In the genomic region with DNA sequence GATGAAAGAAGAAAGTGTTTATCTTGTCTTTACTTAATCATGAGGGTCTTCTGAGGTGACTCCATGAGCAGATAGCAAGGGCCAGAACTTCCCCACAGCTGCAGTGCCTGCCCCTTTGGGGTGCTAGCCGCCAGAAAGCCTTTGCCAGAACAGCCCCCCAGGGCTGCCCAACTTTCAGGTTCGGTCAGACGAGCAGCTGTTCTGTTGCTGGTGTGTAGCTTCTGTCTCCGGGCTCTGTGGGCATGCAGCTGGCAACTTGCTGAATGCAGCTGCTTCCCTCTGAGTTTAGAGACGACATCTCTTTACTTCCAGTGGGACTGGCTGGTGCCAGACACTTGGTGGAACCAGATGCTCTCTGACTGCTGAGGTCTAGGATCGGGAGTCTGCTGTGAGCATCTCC, we compare ENCODE assay signal across 17 mouse cellular contexts. TPM values are rescaled to one million over a fixed set of nuclear protein-coding genes. Genes with fewer than 3 reads are reported as not detected.
A peak's percentile ranks its signal among the peaks of the same experiment; 100 is the strongest.
DNase-seq lines count a peak whose midpoint lies in the region; ATAC-seq and TF ChIP-seq lines count a peak whose summit lies in the region.
"Had no signal": no experiment of that assay in that cellular context is flagged by ENCODE, and none has a peak within 500 bp of the region (broad histone marks: within the 10 kb centered on the region; RNA-seq: fewer than 3 reads in every experiment).

No protein-coding gene starts in this region.

- H3K9me3 ChIP-seq in heart, embryonic 10.5 days, result no peaks in the 10 kb centered on the region
- H3K9me3 ChIP-seq in limb, embryonic 14.5 days (ENCODE audit: control insufficient read depth, low read length), result no peaks in the 10 kb centered on the region
- H3K9me3 ChIP-seq: liver, embryonic 13.5 days; midbrain, embryonic 13.5 days had no signal

- no peak overlapping the region for H3K9ac ChIP-seq in limb, embryonic 14.5 days (ENCODE audit: low read depth, low read length, severe bottlenecking)
- H3K9ac ChIP-seq: liver, embryonic 13.5 days; midbrain, embryonic 13.5 days had no signal

- H3K4me2 ChIP-seq in limb, embryonic 14.5 days (replicated peaks; ENCODE audit: low read depth, low read length, severe bottlenecking), result no peak overlapping the region
- H3K4me2 ChIP-seq: liver, embryonic 13.5 days; midbrain, embryonic 13.5 days had no signal

- peak overlapping the region; percentile 85 for H3K27ac ChIP-seq in heart, embryonic 10.5 days
- no peak overlapping the region for H3K27ac ChIP-seq in limb, embryonic 14.5 days (replicated peaks; ENCODE audit: low read depth, low read length)
- H3K27ac ChIP-seq: liver, embryonic 13.5 days; midbrain, embryonic 13.5 days had no signal

- DNase-seq in heart, embryonic 10.5 days (ENCODE audit: low spot score), result no peak
- no peak for DNase-seq in heart, postnatal 25 days (ENCODE audit: low spot score)
- peak; percentile 38 for DNase-seq in testis, postnatal 10 days (ENCODE audit: low spot score)
- DNase-seq in testis, postnatal 14 days (ENCODE audit: low spot score), result no peak
- peak; percentile 30 for DNase-seq in limb, embryonic 14.5 days (ENCODE audit: low spot score)
- DNase-seq in thymus, postnatal 4 days, result peak; percentile 58
- DNase-seq in left cerebral cortex, postnatal 14 days (ENCODE audit: low spot score in 2 of 2), result no peak
- DNase-seq: adrenal gland, postnatal 10 days; cerebellum, adult 9-10 months; heart, adult 18-20 months; heart, postnatal 10 days; kidney, adult 18-20 months; liver, embryonic 13.5 days; right cerebral cortex, postnatal 25 days had no signal

- ATAC-seq in limb, embryonic 14.5 days (ENCODE audit: low FRiP score, low read depth), result 0 out of 2 replicates have a peak, but pooled peaks have one; percentile 21
- ATAC-seq: CD4-positive, CD25-positive, alpha-beta regulatory T cell, adult 4 months; hindbrain, embryonic 16.5 days; midbrain, embryonic 13.5 days had no signal

- H3K27me3 ChIP-seq in heart, embryonic 10.5 days (ENCODE audit: insufficient read depth, poor library complexity, severe bottlenecking), result no peaks in the 10 kb centered on the region
- no peaks in the 10 kb centered on the region for H3K27me3 ChIP-seq in limb, embryonic 14.5 days (ENCODE audit: control insufficient read depth, insufficient read depth, low read length)
- H3K27me3 ChIP-seq: liver, embryonic 13.5 days; midbrain, embryonic 13.5 days had no signal

- no peak for TF ChIP-seq POLR2A in limb, embryonic 14.5 days (IDR thresholded peaks at IDR 0.05; ENCODE audit: borderline replicate concordance, extremely low read depth, insufficient read depth, insufficient read length)

- 40% methylated on average over 6 of the region's 6 CpGs for WGBS in heart, embryonic 10.5 days
- 42% methylated on average over 6 of the region's 6 CpGs for WGBS in limb, embryonic 14.5 days

- peaks cover 54% of the 10 kb centered on the region for H3K4me1 ChIP-seq in heart, embryonic 10.5 days
- H3K4me1 ChIP-seq in limb, embryonic 14.5 days (ENCODE audit: control insufficient read depth, insufficient read depth, low read length), result peaks cover 18% of the 10 kb centered on the region

- no peak overlapping the region for H3K4me3 ChIP-seq in heart, embryonic 10.5 days
- H3K4me3 ChIP-seq in limb, embryonic 14.5 days (replicated peaks; ENCODE audit: low read length), result no peak overlapping the region
- H3K4me3 ChIP-seq: liver, embryonic 13.5 days; midbrain, embryonic 13.5 days had no signal

- intact Hi-C loops in heart, postnatal 25 days (cut with DNase I), result no loop called here
- intact Hi-C loops in left cerebral cortex, postnatal 14 days (cut with DNase I), result no loop called here

- H3K36me3 ChIP-seq in heart, embryonic 10.5 days, result no peaks in the 10 kb centered on the region
- H3K36me3 ChIP-seq in limb, embryonic 14.5 days (ENCODE audit: control insufficient read depth, insufficient read depth, low read length), result no peaks in the 10 kb centered on the region
- H3K36me3 ChIP-seq: liver, embryonic 13.5 days; midbrain, embryonic 13.5 days had no signal

RNA-seq across cellular contexts. Expression of gene Sik1, which starts 32.9 kb away (rescaled TPM):
- 20.9 and 22.0 TPM in 2 replicates for polyA plus RNA-seq in heart, embryonic 10.5 days (2016; fragmentation: Nextera tagmentation; extraction: Ambion mirVana)
- total RNA-seq in heart, postnatal 25 days (2021), result 10 to 100 TPM; 18.7 to 29.0 TPM
- 19.9 and 23.5 TPM in 2 replicates for polyA plus RNA-seq in limb, embryonic 14.5 days (2012; rRNA removed)
- polyA plus RNA-seq in limb, embryonic 14.5 days (2014; fragmentation: Nextera tagmentation; extraction: Ambion mirVana), result 22.3 and 26.9 TPM in 2 replicates
- 10 to 100 TPM; 18.8 to 21.6 TPM for total RNA-seq in left cerebral cortex, postnatal 14 days (2021)

Comparison
In these comparisons a context has a peak if more than half of its experiments do, and no peak if none do; other contexts are left out.
1. DNase-seq: peak in testis, postnatal 10 days (single experiment), limb, embryonic 14.5 days (single experiment) and thymus, postnatal 4 days (single experiment); none in heart, embryonic 10.5 days (single experiment), heart, postnatal 25 days (single experiment), testis, postnatal 14 days (single experiment) and left cerebral cortex, postnatal 14 days (0 of 2).